Mouse (Mus musculus): Measurements from ENCODE around the gene Drd4. TPM values are rescaled to one million over a fixed set of nuclear protein-coding genes. Genes with fewer than 3 reads are reported as not detected.

Drd4 gene
- total RNA-seq, 1 experiment from 2014 or later = not detected

- no peak for ATAC-seq (replicated peaks; ENCODE audit: low read depth, poor library complexity, severe bottlenecking)
These were observed 3.8 kb upstream of the Drd4 start for GRCm38 (mm10) chr7:141288042-141288441.

GRCm38 (mm10) chr7:141292583-141293388, 980 bp downstream of the Drd4 start:
- ATAC-seq (replicated peaks; ENCODE audit: low read depth, poor library complexity, severe bottlenecking) = no peak

DNA sequence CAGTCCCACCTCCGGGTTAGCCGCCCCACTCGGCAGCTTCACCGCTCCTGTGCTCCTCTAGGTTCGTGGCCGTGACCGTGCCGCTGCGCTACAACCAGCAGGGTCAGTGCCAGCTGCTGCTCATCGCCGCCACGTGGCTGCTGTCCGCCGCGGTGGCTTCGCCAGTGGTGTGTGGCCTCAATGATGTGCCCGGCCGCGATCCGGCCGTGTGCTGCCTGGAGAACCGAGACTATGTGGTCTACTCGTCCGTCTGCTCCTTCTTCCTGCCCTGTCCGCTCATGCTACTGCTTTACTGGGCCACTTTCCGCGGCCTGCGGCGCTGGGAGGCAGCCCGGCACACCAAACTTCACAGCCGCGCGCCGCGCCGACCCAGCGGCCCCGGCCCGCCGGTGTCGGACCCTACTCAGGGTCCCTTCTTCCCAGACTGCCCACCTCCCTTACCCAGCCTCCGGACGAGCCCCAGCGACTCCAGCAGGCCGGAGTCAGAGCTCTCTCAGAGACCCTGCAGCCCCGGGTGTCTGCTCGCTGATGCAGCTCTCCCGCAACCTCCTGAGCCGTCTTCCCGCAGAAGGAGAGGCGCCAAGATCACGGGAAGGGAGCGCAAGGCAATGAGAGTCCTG, 2.2 kb downstream of the Drd4 start:
- ATAC-seq (replicated peaks; ENCODE audit: low read depth, poor library complexity, severe bottlenecking) = peak; percentile 58

DNA sequence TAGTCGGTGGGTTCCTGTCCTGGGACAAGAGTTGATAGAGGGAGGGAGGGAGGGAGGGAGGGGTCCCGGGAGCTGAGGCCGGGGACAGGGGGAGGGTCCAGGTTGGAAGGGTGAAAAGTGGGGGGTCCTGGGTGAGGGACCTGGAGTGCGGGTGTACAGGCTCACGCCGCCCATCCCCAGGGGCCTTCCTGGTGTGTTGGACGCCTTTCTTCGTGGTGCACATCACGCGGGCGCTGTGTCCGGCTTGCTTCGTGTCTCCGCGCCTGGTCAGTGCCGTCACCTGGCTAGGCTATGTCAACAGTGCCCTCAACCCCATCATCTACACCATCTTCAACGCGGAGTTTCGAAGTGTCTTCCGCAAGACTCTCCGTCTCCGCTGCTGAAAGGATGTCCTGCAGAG, 2.7 kb downstream of the Drd4 start:
- no peak for ATAC-seq (replicated peaks; ENCODE audit: low read depth, poor library complexity, severe bottlenecking)

GRCm38 (mm10) chr7:141297926-141298650, 6.3 kb downstream of the Drd4 start:
- ATAC-seq (replicated peaks; ENCODE audit: low read depth, poor library complexity, severe bottlenecking) = no peak

DNA sequence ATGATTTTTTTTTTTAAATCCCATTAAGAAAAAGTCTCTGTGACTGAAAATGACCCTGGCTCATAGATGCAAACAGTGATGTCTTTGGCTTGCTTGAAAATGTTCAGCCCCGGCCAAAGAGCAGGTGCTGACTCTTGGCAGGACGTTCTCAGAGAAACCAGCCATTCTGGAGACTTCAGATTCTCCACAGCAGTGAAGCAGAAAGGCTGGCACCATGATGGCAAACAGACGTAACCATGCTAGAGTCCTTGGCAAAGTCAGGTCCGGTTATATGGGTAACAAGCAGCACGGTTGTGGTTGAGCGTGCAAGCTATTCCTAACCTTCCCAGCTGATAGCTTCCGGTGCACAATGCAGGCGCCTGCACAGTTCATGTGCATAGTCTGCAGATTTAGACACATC, 7.4 kb downstream of the Drd4 start:
- ATAC-seq (replicated peaks; ENCODE audit: low read depth, poor library complexity, severe bottlenecking) = no peak

DNA sequence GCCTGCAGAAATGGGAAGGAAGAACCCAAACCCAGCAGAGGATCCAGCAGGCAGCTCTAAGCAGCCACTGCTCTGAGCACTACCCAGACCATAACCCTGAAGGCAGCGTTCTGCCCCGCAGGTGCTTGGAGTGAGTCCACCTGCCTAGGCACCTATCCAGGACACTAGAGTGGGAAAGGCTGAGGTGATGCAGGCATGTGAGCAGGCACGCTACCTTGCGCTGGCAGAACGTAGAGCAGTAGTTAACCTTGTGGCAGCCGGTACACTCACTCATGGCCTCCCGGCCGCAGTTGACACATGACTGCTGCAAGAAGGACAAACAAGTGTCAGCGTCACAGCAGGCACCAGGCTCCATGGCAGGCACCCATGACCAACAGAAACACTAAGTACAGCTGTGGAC, 9.6 kb downstream of the Drd4 start:
- ATAC-seq (replicated peaks; ENCODE audit: low read depth, poor library complexity, severe bottlenecking) = no peak

GRCm38 (mm10) chr7:141302702-141303268, 11.0 kb downstream of the Drd4 start:
- 0 out of 2 replicates have a peak, but pooled peaks have one; percentile 18 for ATAC-seq (replicated peaks; ENCODE audit: low read depth, poor library complexity, severe bottlenecking)

- no peak for ATAC-seq (replicated peaks; ENCODE audit: low read depth, poor library complexity, severe bottlenecking)
These were observed 12.7 kb downstream of the Drd4 start for GRCm38 (mm10) chr7:141304537-141304936.

- ATAC-seq (replicated peaks; ENCODE audit: low read depth, poor library complexity, severe bottlenecking) = no peak
These were observed 22.6 kb downstream of the Drd4 start for GRCm38 (mm10) chr7:141314416-141314815.

GRCm38 (mm10) chr7:141315076-141315475, 23.3 kb downstream of the Drd4 start:
- ATAC-seq (replicated peaks; ENCODE audit: low read depth, poor library complexity, severe bottlenecking) = no peak

- peak; percentile 94 for ATAC-seq (replicated peaks; ENCODE audit: low read depth, poor library complexity, severe bottlenecking)
These were observed 24.2 kb downstream of the Drd4 start for GRCm38 (mm10) chr7:141315974-141316373.

GRCm38 (mm10) chr7:141317619-141318132, 25.9 kb downstream of the Drd4 start:
- no peak for ATAC-seq (replicated peaks; ENCODE audit: low read depth, poor library complexity, severe bottlenecking)

DNA sequence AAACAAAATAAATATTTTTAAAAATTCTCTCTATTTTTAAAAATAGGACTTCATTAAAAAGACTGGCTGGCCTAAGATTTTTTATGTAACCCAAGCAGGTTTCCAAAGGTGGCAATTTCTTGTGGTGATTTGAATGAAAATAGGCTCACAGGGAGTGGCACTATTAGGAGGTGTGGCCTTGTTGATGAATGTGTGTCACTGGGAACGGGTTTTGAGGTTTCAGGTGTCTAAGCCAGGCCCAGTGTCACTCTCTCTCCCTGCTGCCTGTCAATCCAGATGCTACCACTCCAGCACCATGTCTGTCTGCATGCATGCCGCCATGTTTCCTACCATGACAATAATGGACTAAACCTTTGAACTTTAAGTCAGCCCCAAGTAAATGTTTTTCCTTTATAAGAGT, 27.6 kb downstream of the Drd4 start:
- ATAC-seq (replicated peaks; ENCODE audit: low read depth, poor library complexity, severe bottlenecking) = no peak

- ATAC-seq (replicated peaks; ENCODE audit: low read depth, poor library complexity, severe bottlenecking) = no peak
These were observed 32.9 kb downstream of the Drd4 start for GRCm38 (mm10) chr7:141324686-141325085.

- 0 out of 2 replicates have a peak, but pooled peaks have one; percentile 0 for ATAC-seq (replicated peaks; ENCODE audit: low read depth, poor library complexity, severe bottlenecking)
These were observed 35.0 kb downstream of the Drd4 start for GRCm38 (mm10) chr7:141326546-141327446.

DNA sequence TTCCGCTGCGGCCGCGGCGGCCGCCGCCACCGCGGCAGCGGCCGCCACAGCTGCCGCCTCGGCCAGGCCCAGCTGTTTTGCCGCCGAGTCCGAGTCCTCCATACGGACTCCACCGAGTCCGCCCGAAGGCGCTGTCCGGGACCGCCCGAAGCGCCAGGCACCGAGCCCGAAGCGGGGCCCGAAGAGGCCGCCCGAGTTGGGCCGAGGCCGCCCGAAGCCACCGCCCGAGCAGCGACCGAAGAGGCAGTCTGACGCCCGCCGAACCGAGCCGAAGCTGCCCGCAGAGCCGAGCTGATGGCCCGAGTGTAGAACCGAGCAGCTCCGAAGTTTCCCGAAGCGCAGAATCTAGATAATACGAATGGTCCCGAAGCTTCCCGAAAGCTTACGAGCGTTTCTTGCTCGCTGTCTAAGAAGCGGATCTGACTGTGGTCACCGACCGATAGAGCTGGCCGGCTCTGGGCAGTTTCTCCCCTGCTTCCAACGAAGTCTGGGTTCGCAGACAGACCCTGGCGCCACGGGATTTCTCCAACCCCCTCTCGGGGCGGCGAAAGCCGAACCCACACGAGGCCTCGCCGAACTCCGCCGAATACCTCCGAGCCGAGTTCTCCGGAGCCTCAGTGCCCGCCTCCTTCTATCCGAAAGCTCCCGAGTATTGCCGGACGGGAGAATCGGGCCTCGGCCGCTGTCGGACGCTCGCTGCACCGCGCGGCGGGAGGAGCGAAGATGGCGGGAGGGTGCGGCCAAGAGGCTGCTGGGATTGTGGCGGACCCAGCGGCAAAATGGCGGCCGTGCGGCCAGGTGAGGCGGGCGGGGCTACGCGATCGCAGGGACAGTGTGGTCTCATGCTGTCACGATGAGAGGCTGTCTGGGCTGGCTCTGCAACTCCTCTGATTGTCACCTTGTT, 35.9 kb downstream of the Drd4 start, which contains the start of the genes Deaf1 and Tmem80:
Gene Deaf1 (minus strand): TSS at position 222 of the 904 bp plus-strand sequence.
Gene Tmem80 (plus strand): TSS at position 271 of the 904 bp plus-strand sequence.
- ATAC-seq (replicated peaks; ENCODE audit: low read depth, poor library complexity, severe bottlenecking) = peak; percentile 92

GRCm38 (mm10) chr7:141328373-141328990, 36.7 kb downstream of the Drd4 start:
- ATAC-seq (replicated peaks; ENCODE audit: low read depth, poor library complexity, severe bottlenecking) = no peak

Data from common myeloid progenitor, adult 5-6 weeks (primary cell).